Mouse (Mus musculus) layer of hippocampus, adult 6 months (tissue): ENCODE results near the gene Lnp1. TPM values are rescaled to one million over a fixed set of nuclear protein-coding genes. Genes with fewer than 3 reads are reported as not detected.

ENCODE experiments used
- long read RNA-seq, 2 experiments: library from polyadenylated mRNA; unstranded; transcript quantifications; one replicate each; pipeline ENCODE4 v2.0.0; 2019 to 2020
- polyA plus RNA-seq: library from polyadenylated mRNA; unstranded; fragments of <200 nt; fragmentation: Nextera tagmentation; gene quantifications from 2 replicates; pipeline ENCODE4 v1.2.3, GENCODE M21; 2021

Lnp1 gene
- polyA plus RNA-seq: 2.1 and 2.9 TPM in 2 replicates
- long read RNA-seq, experiment 1, partial matches to known transcripts: 0 of 3 reads
- long read RNA-seq, experiment 1, other reads (novel, unspliced or antisense): 0 of 3 reads
- long read RNA-seq, experiment 2: 0 reads

GRCm38 (mm10) chr16:56928023-56928422, at the start of gene Lnp1:
TSS of gene Lnp1 (minus strand) at chr16:56928061.

GRCm38 (mm10) chr16:56885824-56886615, 41.8 kb downstream of the Lnp1 start, which contains the start of gene Tmem45a:
TSS of gene Tmem45a (minus strand) at chr16:56886166.

Other genes starting within 250 kb of the Lnp1 start
- 83.8 and 90.6 TPM in 2 replicates for gene Tfg, start 210.6 kb downstream of the Lnp1 start, polyA plus RNA-seq
- gene Adgrg7, start 132.2 kb downstream of the Lnp1 start, polyA plus RNA-seq: not detected in 2 replicates
- gene Tmem45a, start 41.9 kb downstream of the Lnp1 start, polyA plus RNA-seq: 0.85 and 1.4 TPM in 2 replicates
- 0.10 TPM in 1 of 2 replicates, not detected in the other for gene Tmem45a2, start 143.3 kb upstream of the Lnp1 start, polyA plus RNA-seq
- gene Tomm70a, start 193.6 kb upstream of the Lnp1 start, polyA plus RNA-seq: 33.9 and 36.5 TPM in 2 replicates
- gene Nit2, start 239.3 kb upstream of the Lnp1 start, polyA plus RNA-seq: 21.8 and 23.6 TPM in 2 replicates